Mouse (Mus musculus) adrenal gland, postnatal 4 days (tissue): ENCODE measurements around the gene Polg. TPM values are rescaled to one million over a fixed set of nuclear protein-coding genes. Genes with fewer than 3 reads are reported as not detected.

ENCODE experiments used
- DNase-seq, 2 experiments: peaks; one replicate each; pipeline ENCODE4 v3.0.0; 2021 to 2022; ENCODE audit warnings: low spot score in 2 of 2, mixed read lengths in 2 of 2
- total RNA-seq, 2 experiments: library from RNA; stranded (reverse); gene quantifications; 2 replicates each; pipeline ENCODE4 v1.2.3; 2021

Polg gene
- total RNA-seq, 2 experiments from 2014 or later, result 87.2 to 93.7 TPM

GRCm38 (mm10) chr7:79502152-79503102, 36.3 kb upstream of the Polg start:
- DNase-seq, result no peak

DNA sequence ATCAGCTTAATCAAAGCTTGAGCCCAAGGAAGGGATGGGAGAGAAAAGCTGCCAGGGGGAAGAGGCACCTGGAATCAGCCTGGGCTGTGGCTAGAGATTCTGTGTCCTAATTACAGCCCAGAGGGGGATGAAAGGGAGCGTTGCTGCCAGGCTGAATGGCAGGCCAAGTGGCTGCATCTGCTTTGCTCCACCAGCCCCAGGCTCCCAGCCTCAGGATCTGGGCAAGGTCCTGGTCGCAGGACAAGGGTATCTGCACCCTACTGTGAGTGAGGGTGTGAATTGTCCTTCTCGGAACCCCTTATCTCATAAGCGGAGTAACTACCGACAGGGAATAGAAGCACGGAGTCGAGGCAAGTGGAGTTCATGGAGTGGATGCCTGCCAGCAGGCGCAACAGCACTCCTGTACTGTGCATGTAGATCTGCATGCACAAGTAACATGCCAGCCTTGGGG, 35.4 kb upstream of the Polg start:
- DNase-seq, result no peak

DNA sequence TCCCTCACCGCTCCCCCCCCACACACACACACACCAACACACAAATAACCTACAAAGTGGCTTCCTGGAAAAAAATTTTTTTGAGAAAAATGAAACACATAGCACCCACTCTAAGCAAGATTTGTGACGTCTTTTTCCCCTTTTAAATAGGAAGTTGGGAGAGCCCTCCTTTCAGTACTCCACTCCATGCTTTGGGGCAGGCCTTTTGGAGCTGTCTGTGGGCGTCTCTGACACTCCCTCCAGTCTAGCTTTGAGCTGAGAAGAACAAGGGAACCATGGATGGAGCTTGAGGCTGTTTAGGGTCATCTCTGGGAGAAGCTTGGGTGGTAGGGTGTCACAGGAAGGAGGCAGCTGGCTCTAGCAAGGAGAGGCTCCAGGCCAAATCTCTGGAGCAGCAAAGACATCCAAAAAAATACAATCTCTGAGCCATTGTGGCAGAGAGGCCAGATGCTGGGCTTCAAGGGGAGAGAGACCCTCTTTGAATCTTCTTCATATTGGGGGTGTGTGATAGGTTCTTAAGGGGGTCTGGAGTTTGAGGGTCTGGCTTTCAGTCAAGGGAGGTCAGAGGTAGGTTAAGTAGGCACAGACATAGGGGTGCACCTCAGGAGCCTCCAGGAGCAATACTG, 34.6 kb upstream of the Polg start:
- DNase-seq, result no peak

- no peak for DNase-seq
Observed at GRCm38 (mm10) chr7:79499596-79500570, 33.7 kb upstream of the Polg start.

DNA sequence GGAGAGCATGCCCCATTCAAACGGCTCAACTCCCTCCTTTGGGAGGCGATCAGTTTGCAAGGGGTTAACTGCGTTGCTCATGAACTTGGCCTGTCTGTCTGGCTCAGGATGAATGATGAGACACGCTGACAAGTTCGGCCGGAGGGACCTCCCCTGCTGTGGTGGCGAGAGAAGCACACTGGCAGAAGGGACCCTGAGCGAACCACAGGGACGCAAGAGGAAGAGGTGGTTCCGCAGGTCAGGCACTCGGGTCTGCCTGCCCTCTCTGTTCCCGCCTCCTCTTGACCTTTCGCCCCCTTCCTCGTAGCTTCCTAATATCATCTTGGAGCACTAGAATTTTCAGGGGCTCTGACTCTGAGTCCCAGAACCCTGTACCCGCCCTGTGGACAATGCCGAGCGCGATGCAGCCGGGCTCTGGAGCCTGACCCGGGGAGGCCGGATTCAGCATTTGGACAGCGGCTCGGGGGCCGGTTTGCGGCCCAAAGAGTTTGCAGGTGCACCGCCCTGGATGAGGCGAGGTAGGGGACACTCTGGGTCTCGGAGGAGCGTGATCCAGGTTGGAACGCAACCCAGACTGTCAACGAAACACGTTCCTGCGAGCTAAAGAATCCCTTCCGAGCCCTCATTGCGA, 32.9 kb upstream of the Polg start:
- peak; percentile 40 to 45 for DNase-seq

DNA sequence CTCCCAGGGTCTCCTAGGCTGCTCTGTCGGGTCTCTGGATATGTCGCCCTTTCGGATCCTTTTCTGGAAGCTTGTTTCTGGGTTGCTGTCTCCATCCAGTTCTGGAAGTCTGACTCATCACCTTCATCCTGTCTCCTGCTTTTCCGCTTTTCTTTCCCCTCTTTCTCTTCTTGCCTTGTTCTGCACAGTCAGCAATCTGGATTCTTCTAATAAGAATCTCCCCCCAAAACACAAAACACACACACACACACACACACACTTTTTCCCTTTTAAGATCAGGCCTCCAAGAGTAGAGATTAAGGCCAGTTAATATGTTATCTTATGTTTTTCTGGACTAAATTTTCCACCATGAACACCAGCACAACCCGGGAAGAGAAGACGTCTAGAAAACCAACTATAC, 32.2 kb upstream of the Polg start:
- DNase-seq, result no peak

- no peak for DNase-seq
Observed at GRCm38 (mm10) chr7:79497701-79498115, 31.5 kb upstream of the Polg start.

GRCm38 (mm10) chr7:79496816-79497328, 30.7 kb upstream of the Polg start:
- DNase-seq, result no peak

DNA sequence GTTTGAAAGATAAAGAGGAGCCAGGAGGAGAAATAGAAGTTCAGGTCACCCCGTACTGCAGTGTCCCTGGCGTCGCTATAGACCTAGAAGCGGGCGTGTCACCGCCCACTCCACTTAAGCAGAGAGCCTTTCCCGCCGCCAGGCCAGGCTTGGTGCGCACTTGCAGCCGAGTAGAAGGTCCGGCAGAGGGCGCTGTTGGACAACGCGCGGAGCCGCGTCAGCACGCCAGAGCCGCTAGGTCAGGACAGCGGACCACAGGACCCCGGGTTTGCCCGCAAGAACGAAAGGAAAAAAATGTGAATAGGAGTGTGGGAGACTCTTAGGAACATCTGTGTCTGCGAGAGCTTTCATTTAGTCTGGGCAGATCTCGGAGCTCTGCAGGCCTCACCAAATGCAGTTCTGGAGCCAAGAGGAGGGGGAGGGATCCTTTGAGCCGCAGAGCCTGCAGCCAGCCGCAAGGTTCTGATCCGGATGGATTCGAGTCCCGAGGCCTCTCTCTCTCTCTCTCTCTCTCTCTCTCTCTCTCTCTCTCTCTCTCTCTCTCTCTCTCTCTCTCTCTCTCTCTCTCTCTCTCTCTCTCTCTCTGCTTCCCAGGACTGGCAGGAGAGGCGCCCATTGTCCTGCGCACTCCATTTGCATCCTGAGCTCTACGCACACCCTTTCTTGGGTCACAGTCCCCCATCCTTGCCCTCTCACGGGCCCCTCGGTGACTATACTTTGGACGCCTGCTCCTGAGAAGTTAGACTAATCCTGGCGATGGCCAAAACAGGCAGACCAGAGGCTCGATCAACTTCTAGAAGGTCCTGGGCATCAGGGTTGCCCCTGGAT, 30.0 kb upstream of the Polg start:
- peak; percentile 64 to 70 for DNase-seq

DNA sequence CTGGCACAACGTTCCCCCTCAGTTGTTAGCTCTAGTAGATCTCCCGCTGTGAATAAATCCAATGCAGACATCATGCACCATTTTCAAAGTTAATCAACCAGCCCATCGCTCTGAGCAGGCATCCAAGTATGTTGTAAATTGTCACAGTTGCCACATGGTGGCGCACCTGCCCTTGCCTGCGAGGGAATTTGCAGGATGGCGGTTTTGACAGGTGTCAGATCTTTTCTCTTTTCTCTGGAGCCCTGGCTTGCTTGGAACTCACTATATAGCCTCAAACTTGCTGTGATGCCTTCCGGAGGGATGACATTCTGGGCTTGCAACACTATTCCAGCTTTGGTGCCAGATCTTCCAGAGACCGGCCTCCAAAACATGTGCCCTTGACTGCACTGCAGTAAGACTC, 27.8 kb upstream of the Polg start:
- DNase-seq, result no peak

- DNase-seq, result no peak
Observed at GRCm38 (mm10) chr7:79486528-79486927, 20.4 kb upstream of the Polg start.

DNA sequence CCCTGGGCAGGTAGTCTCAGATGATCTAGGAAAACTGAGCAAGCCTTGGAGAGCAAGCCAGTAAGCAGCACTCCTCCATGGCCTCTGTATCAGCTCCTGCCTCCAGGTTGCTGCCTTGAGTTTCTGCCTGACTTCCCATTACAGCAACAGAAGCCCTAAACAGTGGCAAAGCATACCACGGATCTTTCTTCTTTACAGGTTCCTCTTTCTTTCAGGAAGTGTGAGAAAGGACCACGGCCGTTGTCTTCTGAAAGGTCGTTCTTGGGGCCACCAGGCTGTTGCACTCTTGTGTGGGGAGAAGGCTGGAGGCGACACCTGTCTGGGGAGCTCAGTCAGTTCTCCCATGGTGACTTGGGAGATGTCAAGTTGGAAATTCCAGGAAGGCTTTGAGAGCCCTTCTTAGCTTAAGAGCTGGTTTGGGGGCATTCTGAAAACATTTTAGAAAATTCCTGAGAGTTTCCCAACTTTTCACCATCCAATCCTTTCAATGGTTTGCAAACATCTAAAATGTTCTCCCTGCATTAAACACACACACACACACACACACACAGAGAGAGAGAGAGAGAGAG, 8.8 kb upstream of the Polg start:
- DNase-seq, result no peak

GRCm38 (mm10) chr7:79473496-79474194, 7.5 kb upstream of the Polg start:
- DNase-seq, result no peak

DNA sequence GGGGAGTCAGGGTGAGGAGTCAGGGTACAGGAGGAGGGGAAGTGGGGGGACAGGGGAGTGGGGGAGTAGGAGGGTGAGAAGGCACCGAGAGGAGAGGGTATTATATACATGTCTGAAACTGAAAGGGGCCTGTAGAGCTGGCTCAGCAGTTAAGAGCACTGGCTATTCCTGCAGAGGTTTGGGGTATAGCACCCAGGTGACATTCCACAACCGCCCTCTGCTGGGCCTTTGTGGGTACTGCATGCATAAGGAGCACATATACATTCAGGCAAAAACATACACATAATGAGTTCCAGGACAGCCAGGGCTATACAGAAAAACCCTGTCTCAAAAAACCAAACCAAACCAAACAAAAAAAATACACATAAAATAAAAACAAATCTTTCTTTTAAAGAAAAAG, 6.6 kb upstream of the Polg start:
- no peak for DNase-seq

- no peak for DNase-seq
Observed at GRCm38 (mm10) chr7:79471436-79471835, 5.3 kb upstream of the Polg start.

- no peak for DNase-seq
Observed at GRCm38 (mm10) chr7:79470718-79471117, 4.6 kb upstream of the Polg start.

DNA sequence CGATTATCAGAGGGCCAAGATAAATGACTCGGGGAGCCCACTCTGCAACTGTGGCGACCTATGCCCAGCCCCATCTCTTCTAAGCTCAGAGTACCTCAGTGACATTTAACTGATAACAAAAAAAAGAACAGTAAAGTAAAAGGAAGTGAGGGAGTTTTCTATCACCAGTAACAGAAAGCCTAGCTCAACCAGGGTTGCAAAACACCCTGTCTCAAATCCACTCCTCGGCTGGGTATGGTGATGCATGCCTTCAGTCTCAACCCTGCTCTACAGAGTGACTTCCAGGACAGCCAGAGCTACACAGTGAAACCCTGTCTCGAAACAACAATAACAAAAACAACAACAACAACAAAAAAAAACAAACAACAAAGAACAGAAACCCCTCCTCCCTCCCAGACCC, 3.6 kb upstream of the Polg start:
- no peak for DNase-seq

- DNase-seq, result no peak
Observed at GRCm38 (mm10) chr7:79468994-79469393, 2.8 kb upstream of the Polg start.

- no peak for DNase-seq
Observed at GRCm38 (mm10) chr7:79467951-79468350, 1.8 kb upstream of the Polg start.
